Mouse (Mus musculus) v-Abl transformed pro-B cells (cell line): Measurements from ENCODE around the gene Mlf1.

ENCODE experiments used
- in situ Hi-C, 2 experiments: fragments of 400-800 bp; cut with MboI; formaldehyde crosslinking; loops; one replicate each; pipeline ENCODE4 v1.15.1; 2025; ENCODE audit not compliant: unreplicated experiment in 2 of 2

Gene Mlf1

GRCm38 (mm10) chr3:67373872-67374271 lies at the start of gene Mlf1:
Gene Mlf1, plus strand, starts transcription at chr3:67374097.
- in situ Hi-C loops = no loop called here

GRCm38 (mm10) chr3:67339558-67339957 lies 34.3 kb upstream of the Mlf1 start:
- in situ Hi-C loops = loop anchor here (25.0 kb wide), 3 partner anchors 777 to 1802 kb away; partner anchors contain the start of genes Ccnl1 (in 1 of the 2) and Tiparp (in 1 of the 2)

GRCm38 (mm10) chr3:67340921-67341320 lies 33.0 kb upstream of the Mlf1 start:
- in situ Hi-C loops = loop anchor here (5.0 to 25.0 kb wide), 11 partner anchors 94 to 1804 kb away; partner anchors contain the start of genes Ccnl1 (in 2 of the 2), Rsrc1 (in 2 of the 2), Shox2 (in 2 of the 2) and Gfm1 (in 1 of the 2)

- in situ Hi-C loops = loop anchor here (5.0 to 25.0 kb wide), 11 partner anchors 92 to 1806 kb away; partner anchors contain the start of genes Ccnl1 (in 2 of the 2), Rsrc1 (in 2 of the 2), Shox2 (in 2 of the 2) and Gfm1 (in 1 of the 2)
These were observed 30.8 kb upstream of the Mlf1 start for GRCm38 (mm10) chr3:67343004-67343662.

GRCm38 (mm10) chr3:67344599-67344998 lies 29.3 kb upstream of the Mlf1 start:
- in situ Hi-C loops = loop anchor here (5.0 to 25.0 kb wide), 11 partner anchors 90 to 1807 kb away; partner anchors contain the start of genes Ccnl1 (in 2 of the 2), Rsrc1 (in 2 of the 2), Shox2 (in 2 of the 2) and Gfm1 (in 1 of the 2)

- in situ Hi-C loops = loop anchor here (10.0 to 25.0 kb wide), 6 partner anchors 88 to 1809 kb away; partner anchors contain the start of genes Ccnl1 (in 2 of the 2), Gfm1 (in 1 of the 2), Rsrc1 (in 1 of the 2) and Shox2 (in 1 of the 2)
These were observed 27.2 kb upstream of the Mlf1 start for GRCm38 (mm10) chr3:67346674-67347073.

GRCm38 (mm10) chr3:67351406-67352127 lies 22.3 kb upstream of the Mlf1 start:
- in situ Hi-C loops = loop anchor here (5.0 kb wide), 4 partner anchors 76 to 691 kb away; no protein-coding TSS in a partner anchor

- in situ Hi-C loops = loop anchor here (5.0 kb wide), 4 partner anchors 75 to 690 kb away; no protein-coding TSS in a partner anchor
These were observed 21.7 kb upstream of the Mlf1 start for GRCm38 (mm10) chr3:67352128-67352762.

GRCm38 (mm10) chr3:67352763-67353149 lies 21.1 kb upstream of the Mlf1 start:
- in situ Hi-C loops = loop anchor here (5.0 kb wide), 4 partner anchors 75 to 690 kb away; no protein-coding TSS in a partner anchor

GRCm38 (mm10) chr3:67358376-67358775 lies 15.5 kb upstream of the Mlf1 start:
- in situ Hi-C loops = loop anchor here in 1 of 2 experiments (5.0 kb wide), 1 partner anchor 694 kb away; no protein-coding TSS in a partner anchor

- in situ Hi-C loops = no loop called here
These were observed 7.6 kb upstream of the Mlf1 start for GRCm38 (mm10) chr3:67366087-67366892.

GRCm38 (mm10) chr3:67367481-67367880 lies 6.4 kb upstream of the Mlf1 start:
- in situ Hi-C loops = no loop called here

- in situ Hi-C loops = no loop called here
These were observed 4.4 kb upstream of the Mlf1 start for GRCm38 (mm10) chr3:67369407-67370079.

- in situ Hi-C loops = no loop called here
These were observed 1.7 kb upstream of the Mlf1 start for GRCm38 (mm10) chr3:67372194-67372593.

- in situ Hi-C loops = no loop called here
These were observed 1.1 kb upstream of the Mlf1 start for GRCm38 (mm10) chr3:67372781-67373180.

- in situ Hi-C loops = no loop called here
These were observed 472 bp downstream of the Mlf1 start for GRCm38 (mm10) chr3:67374360-67374778.

GRCm38 (mm10) chr3:67375063-67375462 lies 1.2 kb downstream of the Mlf1 start, which contains the start of gene Gm17402:
Gene Gm17402, minus strand, starts transcription at chr3:67375163.
- in situ Hi-C loops = no loop called here

- in situ Hi-C loops = no loop called here
These were observed 4.3 kb downstream of the Mlf1 start for GRCm38 (mm10) chr3:67378215-67378614.
